Mouse (Mus musculus) midbrain, postnatal 0 days (tissue): ENCODE results near the gene Cdh8. TPM values are rescaled to one million over a fixed set of nuclear protein-coding genes. Genes with fewer than 3 reads are reported as not detected.

Experiments
- ATAC-seq: fragments of 200-750 bp; cut with Nextera tagmentation; 2 replicates; pipeline ENCODE4 v1.8.0; 2017; ENCODE audit warnings: moderate number of reproducible peaks, mild to moderate bottlenecking, moderate TSS enrichment, moderate library complexity; ENCODE audit not compliant: low FRiP score
- DNase-seq: peaks from one replicate; pipeline ENCODE4 v3.0.0-alpha.2; 2015; ENCODE audit warnings: low spot score
- H3K27ac ChIP-seq: fragments of 300-500 bp; sonication (generic); 2 replicates; pipeline ENCODE4 v1.5.1; 2014; ENCODE audit warnings: low read depth, mild to moderate bottlenecking, low read length, mixed read lengths
- H3K27me3 ChIP-seq: fragments of 300-500 bp; sonication (generic); 2 replicates; pipeline ENCODE4 v1.6.1; 2014; ENCODE audit warnings: low read length, control low read depth, mixed read lengths; ENCODE audit not compliant: insufficient read depth
- H3K36me3 ChIP-seq: fragments of 300-500 bp; sonication (generic); 2 replicates; pipeline ENCODE4 v1.6.1; 2014; ENCODE audit warnings: low read length, control low read depth, mixed read lengths; ENCODE audit not compliant: insufficient read depth
- H3K4me1 ChIP-seq: fragments of 300-500 bp; sonication (generic); 2 replicates; pipeline ENCODE4 v1.6.1; 2014; ENCODE audit warnings: mild to moderate bottlenecking, control low read depth, antibody characterized with exemption, low read length, mixed read lengths; ENCODE audit not compliant: insufficient read depth
- H3K4me2 ChIP-seq: fragments of 300-500 bp; sonication (generic); 2 replicates; pipeline ENCODE4 v1.6.1; 2014; ENCODE audit warnings: low read depth, mild to moderate bottlenecking, low read length, mixed read lengths; ENCODE audit not compliant: poor library complexity, severe bottlenecking
- H3K4me3 ChIP-seq: fragments of 300-500 bp; sonication (generic); 2 replicates; pipeline ENCODE4 v1.5.1; 2014; ENCODE audit warnings: low read depth, mild to moderate bottlenecking, low read length, moderate library complexity
- H3K9ac ChIP-seq: fragments of 300-500 bp; sonication (generic); replicated peaks from 2 replicates; pipeline ENCODE4 v1.6.1; 2014; ENCODE audit warnings: mild to moderate bottlenecking, low read length, moderate library complexity, mixed read lengths; ENCODE audit not compliant: poor library complexity, severe bottlenecking
- H3K9me3 ChIP-seq: fragments of 300-500 bp; sonication (generic); 2 replicates; pipeline ENCODE4 v1.6.1; 2016; ENCODE audit warnings: low read length, control low read depth
- CTCF ChIP-seq: IDR thresholded peaks from 2 replicates; pipeline ENCODE4 v1.5.1; 2016; ENCODE audit warnings: antibody characterized with exemption, mild to moderate bottlenecking
- WGBS: fragments of 180-500 bp; shearing (Covaris S2); extraction: QIAGEN DNeasy Blood & Tissue Kit; methylation state at CpG from one replicate; pipeline ENCODE4 v1.1.7; 2014; 5-methylcytosine and 5-hydroxymethylcytosine counted together
- polyA plus RNA-seq: library from polyadenylated mRNA; unstranded; fragments of >200 nt; fragmentation: Nextera tagmentation; extraction: Ambion mirVana; gene quantifications from 2 replicates; pipeline ENCODE4 v1.2.1, GENCODE M21; 2015
- total RNA-seq: library from RNA; depleted of rRNA; stranded (reverse); fragments of >200 nt; gene quantifications from 2 replicates; pipeline ENCODE4 v1.2.3, GENCODE M21; 2014; rRNA removed

Gene Cdh8
- 106 and 132 TPM in 2 replicates for total RNA-seq
- 60.5 and 67.5 TPM in 2 replicates for polyA plus RNA-seq

- peak within 1 kb of the TSS; percentile 73 for H3K4me3 ChIP-seq
- DNase-seq (peak; percentile 91), ATAC-seq (peak; percentile 88)
- peak within 1 kb of the TSS; percentile 68 for H3K27ac ChIP-seq
- TF ChIP-seq CTCF: no peak
- no peaks in the 10 kb centered on the region for H3K36me3 ChIP-seq
- peak within 1 kb of the TSS; percentile 79 for H3K9ac ChIP-seq
- no peaks in the 10 kb centered on the region; the same call in 1 of the 2 replicates for H3K27me3 ChIP-seq
- H3K4me1 ChIP-seq: no peaks in the 10 kb centered on the region; the same call in 1 of the 2 replicates
- no peaks in the 10 kb centered on the region for H3K9me3 ChIP-seq
- peak within 1 kb of the TSS; percentile 78 for H3K4me2 ChIP-seq
- under 1% methylated on average over 57 of the region's 58 CpGs for WGBS
Measured at GRCm38 (mm10) chr8:99415966-99416781, at the start of gene Cdh8. Gene Cdh8, minus strand, starts transcription at chr8:99416471.

GRCm38 (mm10) chr8:99446506-99446905, 30.2 kb upstream of the Cdh8 start:
- H3K4me3 ChIP-seq: no peak overlapping the region
- H3K9ac ChIP-seq: no peak overlapping the region
- ATAC-seq: no peak
- no peaks in the 10 kb centered on the region for H3K27me3 ChIP-seq
- H3K36me3 ChIP-seq: no peaks in the 10 kb centered on the region
- no peak overlapping the region for H3K27ac ChIP-seq
- WGBS: 90% methylated on average over 1 of the region's 1 CpGs
- H3K4me1 ChIP-seq: no peaks in the 10 kb centered on the region
- H3K9me3 ChIP-seq: no peaks in the 10 kb centered on the region
- DNase-seq: no peak
- H3K4me2 ChIP-seq: no peak overlapping the region
- TF ChIP-seq CTCF: no peak

GRCm38 (mm10) chr8:99425901-99426300, 9.6 kb upstream of the Cdh8 start:
- DNase-seq (no peak), ATAC-seq (no peak)
- Histone ChIP-seq H3K27ac (no peak overlapping the region), H3K36me3 (no peaks in the 10 kb centered on the region), H3K9me3 (no peaks in the 10 kb centered on the region), H3K4me3 (no peak overlapping the region), H3K4me2 (no peak overlapping the region), H3K4me1 (no peaks in the 10 kb centered on the region), H3K27me3 (no peaks in the 10 kb centered on the region; the same call in 1 of the 2 replicates), H3K9ac (no peak overlapping the region)
- 73% methylated on average over 4 of the region's 4 CpGs for WGBS
- TF ChIP-seq CTCF: no peak

GRCm38 (mm10) chr8:99421516-99421915, 5.2 kb upstream of the Cdh8 start:
- Histone ChIP-seq H3K4me2 (peak overlapping the region; percentile 45), H3K4me3 (peak overlapping the region; percentile 18), H3K4me1 (no peaks in the 10 kb centered on the region), H3K27me3 (no peaks in the 10 kb centered on the region), H3K36me3 (no peaks in the 10 kb centered on the region), H3K9me3 (no peaks in the 10 kb centered on the region), H3K27ac (no peak overlapping the region), H3K9ac (no peak overlapping the region)
- DNase-seq: peak; percentile 75
- TF ChIP-seq CTCF: peak; percentile 71
- ATAC-seq: no peak
- WGBS: 6% methylated on average over 7 of the region's 7 CpGs

- H3K4me2 ChIP-seq: no peak overlapping the region
- no peak overlapping the region for H3K27ac ChIP-seq
- H3K36me3 ChIP-seq: no peaks in the 10 kb centered on the region
- no peaks in the 10 kb centered on the region; the same call in 1 of the 2 replicates for H3K27me3 ChIP-seq
- DNase-seq (peak; percentile 32), ATAC-seq (no peak)
- H3K9me3 ChIP-seq: no peaks in the 10 kb centered on the region
- peak; percentile 52 for TF ChIP-seq CTCF
- no peaks in the 10 kb centered on the region for H3K4me1 ChIP-seq
- H3K4me3 ChIP-seq: no peak overlapping the region
- 92% methylated on average over 4 of the region's 4 CpGs for WGBS
- H3K9ac ChIP-seq: no peak overlapping the region
Measured at GRCm38 (mm10) chr8:99419726-99420125, 3.5 kb upstream of the Cdh8 start.

- H3K36me3 ChIP-seq: no peaks in the 10 kb centered on the region
- H3K9me3 ChIP-seq: no peaks in the 10 kb centered on the region
- DNase-seq (peak; percentile 25), ATAC-seq (no peak)
- peak overlapping the region; percentile 78 for H3K4me2 ChIP-seq
- H3K27ac ChIP-seq: no peak overlapping the region
- peak overlapping the region; percentile 29 for H3K9ac ChIP-seq
- no peaks in the 10 kb centered on the region; the same call in 1 of the 2 replicates for H3K27me3 ChIP-seq
- 15% methylated on average over 7 of the region's 7 CpGs for WGBS
- H3K4me3 ChIP-seq: peak overlapping the region; percentile 73
- no peaks in the 10 kb centered on the region; the same call in 1 of the 2 replicates for H3K4me1 ChIP-seq
- no peak for TF ChIP-seq CTCF
Measured at GRCm38 (mm10) chr8:99417456-99417855, 1.2 kb upstream of the Cdh8 start.
